Mouse (Mus musculus): ENCODE measurements around the gene Zfp213. TPM values are rescaled to one million over a fixed set of nuclear protein-coding genes. Genes with fewer than 3 reads are reported as not detected.

The Zfp213 gene
- polyA plus RNA-seq, 1 experiment: 3.4 TPM

GRCm38 (mm10) chr17:23518701-23519423, 45.2 kb downstream of the Zfp213 start:
- no peaks in the 10 kb centered on the region for H3K4me1 ChIP-seq (ENCODE audit: control insufficient read depth, insufficient read depth, insufficient read length, low read length)
- H3K4me3 ChIP-seq (ENCODE audit: insufficient read depth, low read depth, low read length): no peak overlapping the region
- H3K27ac ChIP-seq (replicated peaks; ENCODE audit: low read depth, low read length): no peak overlapping the region

Other genes starting within 250 kb of the Zfp213 start
- not detected in 2 replicates for gene Vmn2r115, start 220.5 kb downstream of the Zfp213 start, polyA plus RNA-seq (2012; ENCODE audit: insufficient read depth, insufficient read length, missing spikeins)
- gene Vmn2r116, start 179.6 kb downstream of the Zfp213 start, polyA plus RNA-seq (2012; ENCODE audit: insufficient read depth, insufficient read length, missing spikeins): not detected in 2 replicates
- not detected in 2 replicates for gene Vmn2r117, start 84.5 kb downstream of the Zfp213 start, polyA plus RNA-seq (2012; ENCODE audit: insufficient read depth, insufficient read length, missing spikeins)
- gene Zfp13, start 35.2 kb upstream of the Zfp213 start, polyA plus RNA-seq (2012; ENCODE audit: insufficient read depth, insufficient read length, missing spikeins): 1.8 and 3.7 TPM in 2 replicates
- gene Zscan10, start 36.6 kb upstream of the Zfp213 start, polyA plus RNA-seq (2012; ENCODE audit: insufficient read depth, insufficient read length, missing spikeins): not detected in 2 replicates
- not detected in 2 replicates for gene Mmp25, start 81.0 kb upstream of the Zfp213 start, polyA plus RNA-seq (2012; ENCODE audit: insufficient read depth, insufficient read length, missing spikeins)
- not detected in 2 replicates for gene Bicdl2, start 96.3 kb upstream of the Zfp213 start, polyA plus RNA-seq (2012; ENCODE audit: insufficient read depth, insufficient read length, missing spikeins)
- 284 and 292 TPM in 2 replicates for gene Hcfc1r1, start 109.4 kb upstream of the Zfp213 start, polyA plus RNA-seq (2012; ENCODE audit: insufficient read depth, insufficient read length, missing spikeins)
- 13.0 and 16.3 TPM in 2 replicates for gene Thoc6, start 109.6 kb upstream of the Zfp213 start, polyA plus RNA-seq (2012; ENCODE audit: insufficient read depth, insufficient read length, missing spikeins)
- 20.5 and 40.5 TPM in 2 replicates for gene Tnfrsf12a, start 113.2 kb upstream of the Zfp213 start, polyA plus RNA-seq (2012; ENCODE audit: insufficient read depth, insufficient read length, missing spikeins)
- gene Cldn6, start 115.0 kb upstream of the Zfp213 start, polyA plus RNA-seq (2012; ENCODE audit: insufficient read depth, insufficient read length, missing spikeins): not detected in 2 replicates
- not detected in 2 replicates for gene Cldn9, start 119.8 kb upstream of the Zfp213 start, polyA plus RNA-seq (2012; ENCODE audit: insufficient read depth, insufficient read length, missing spikeins)
- not detected in 2 replicates for gene 1520401A03Rik, start 158.5 kb upstream of the Zfp213 start, polyA plus RNA-seq (2012; ENCODE audit: insufficient read depth, insufficient read length, missing spikeins)
- gene Pkmyt1, start 162.1 kb upstream of the Zfp213 start, polyA plus RNA-seq (2012; ENCODE audit: insufficient read depth, insufficient read length, missing spikeins): 1.8 TPM in 1 of 2 replicates, not detected in the other
- gene Paqr4, start 176.6 kb upstream of the Zfp213 start, polyA plus RNA-seq (2012; ENCODE audit: insufficient read depth, insufficient read length, missing spikeins): 4.0 and 5.1 TPM in 2 replicates
- gene Kremen2, start 181.6 kb upstream of the Zfp213 start, polyA plus RNA-seq (2012; ENCODE audit: insufficient read depth, insufficient read length, missing spikeins): not detected in 2 replicates
- 25.8 and 26.8 TPM in 2 replicates for gene Flywch1, start 207.4 kb upstream of the Zfp213 start, polyA plus RNA-seq (2012; ENCODE audit: insufficient read depth, insufficient read length, missing spikeins)
- gene Flywch2, start 221.8 kb upstream of the Zfp213 start, polyA plus RNA-seq (2012; ENCODE audit: insufficient read depth, insufficient read length, missing spikeins): 2.8 and 8.2 TPM in 2 replicates
- gene Srrm2, start 226.3 kb upstream of the Zfp213 start, polyA plus RNA-seq (2012; ENCODE audit: insufficient read depth, insufficient read length, missing spikeins): 86.7 and 109 TPM in 2 replicates